Mouse (Mus musculus) natural killer cell, adult 2 months (primary cell): ENCODE measurements at regions not wholly inside any gene's neighbourhood (a gene's known extent, or its start where the extent isn't known, plus 50 kb on each side); places are given as distances from the start of the nearest gene placed in this dataset.

Experiments used
- DNase-seq, 2 experiments: peaks; one replicate each; pipeline ENCODE4 v3.0.0; 2022; ENCODE audit warnings: low spot score in 2 of 2

GRCm38 (mm10) chr2:169450801-169451200, 136.7 kb downstream of the Gm11011 start:
- DNase-seq, result no peak

DNA sequence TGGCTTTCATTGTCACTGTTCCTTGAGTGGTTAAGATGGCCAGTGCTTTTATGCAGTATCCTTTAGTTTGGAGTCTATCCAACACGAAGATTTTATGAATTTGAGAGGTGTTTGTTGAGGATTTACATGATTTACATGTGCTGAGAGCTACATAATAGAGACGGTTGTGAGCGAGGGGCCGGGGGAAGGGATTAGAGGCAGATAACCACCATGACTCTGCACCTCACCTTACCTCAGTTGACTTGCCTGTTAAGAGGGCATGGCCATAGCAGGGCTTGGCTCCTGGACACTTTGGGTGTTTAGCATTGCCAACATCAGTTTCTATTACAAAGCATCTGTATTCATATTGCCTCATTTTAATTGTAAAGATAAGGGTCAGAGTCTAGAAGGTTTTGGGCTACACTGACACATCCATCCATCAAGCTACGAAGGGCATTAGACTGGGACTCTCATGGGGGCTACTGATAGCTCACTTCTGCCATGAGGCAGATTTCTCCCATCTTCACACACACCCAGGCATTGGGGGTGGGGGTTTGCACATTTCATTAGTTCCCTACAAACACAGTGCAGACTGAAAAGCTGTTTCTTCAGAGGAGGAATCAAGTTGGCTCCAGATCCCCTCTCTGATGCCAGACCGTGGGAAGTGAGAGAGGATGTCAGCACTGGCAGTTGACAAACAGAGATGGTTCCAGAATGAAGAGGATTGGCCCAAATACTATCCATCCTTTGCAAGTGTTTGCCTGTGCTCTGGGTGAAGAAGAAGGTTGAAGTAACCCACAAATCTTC, 139.9 kb downstream of the Gm11011 start:
- DNase-seq, result no peak

DNA sequence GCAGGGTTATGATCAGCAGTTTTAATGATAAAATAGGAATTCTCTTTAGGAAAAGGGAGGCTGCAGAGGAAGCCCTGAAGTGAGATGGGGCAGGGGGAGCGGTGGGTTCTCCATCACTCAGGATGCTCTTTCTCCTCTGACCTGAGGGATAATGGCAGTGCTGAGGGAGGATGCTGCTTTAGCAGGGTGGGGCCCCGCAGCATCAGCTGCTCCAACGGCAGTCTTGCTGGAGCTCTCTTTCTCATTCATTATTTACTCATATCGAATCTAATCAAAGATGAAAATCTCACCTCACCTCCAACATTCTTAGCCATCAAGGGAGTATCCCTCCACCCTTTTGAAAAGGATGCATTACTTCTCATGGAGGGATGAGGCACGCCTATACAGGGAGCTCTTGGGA, 141.7 kb downstream of the Gm11011 start:
- DNase-seq, result no peak

- no peak for DNase-seq
Observed at GRCm38 (mm10) chr2:169445371-169445770, 142.2 kb downstream of the Gm11011 start.

GRCm38 (mm10) chr2:169443271-169443670, 144.3 kb downstream of the Gm11011 start:
- DNase-seq, result no peak

DNA sequence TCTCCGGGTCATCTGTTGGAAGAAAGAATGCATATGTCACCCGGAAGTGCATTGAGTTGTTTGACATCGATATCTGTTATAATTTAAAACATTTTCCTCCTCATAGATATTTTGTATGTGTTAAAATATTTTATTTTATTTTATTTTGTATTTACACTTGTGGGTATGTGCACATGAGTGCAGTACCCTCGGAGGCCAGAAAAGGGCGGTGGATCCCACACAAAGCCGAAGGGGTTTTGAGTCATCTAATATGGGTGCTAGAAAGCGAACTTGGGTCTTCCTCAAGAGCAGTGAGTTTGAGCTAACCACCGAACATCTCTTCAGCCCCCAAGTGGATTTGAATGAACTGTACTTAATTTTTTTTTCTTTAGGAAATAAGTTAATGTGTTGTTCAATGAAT, 156.0 kb downstream of the Gm11011 start:
- no peak for DNase-seq

GRCm38 (mm10) chr2:169429411-169429810, 158.1 kb downstream of the Gm11011 start:
- DNase-seq, result no peak

DNA sequence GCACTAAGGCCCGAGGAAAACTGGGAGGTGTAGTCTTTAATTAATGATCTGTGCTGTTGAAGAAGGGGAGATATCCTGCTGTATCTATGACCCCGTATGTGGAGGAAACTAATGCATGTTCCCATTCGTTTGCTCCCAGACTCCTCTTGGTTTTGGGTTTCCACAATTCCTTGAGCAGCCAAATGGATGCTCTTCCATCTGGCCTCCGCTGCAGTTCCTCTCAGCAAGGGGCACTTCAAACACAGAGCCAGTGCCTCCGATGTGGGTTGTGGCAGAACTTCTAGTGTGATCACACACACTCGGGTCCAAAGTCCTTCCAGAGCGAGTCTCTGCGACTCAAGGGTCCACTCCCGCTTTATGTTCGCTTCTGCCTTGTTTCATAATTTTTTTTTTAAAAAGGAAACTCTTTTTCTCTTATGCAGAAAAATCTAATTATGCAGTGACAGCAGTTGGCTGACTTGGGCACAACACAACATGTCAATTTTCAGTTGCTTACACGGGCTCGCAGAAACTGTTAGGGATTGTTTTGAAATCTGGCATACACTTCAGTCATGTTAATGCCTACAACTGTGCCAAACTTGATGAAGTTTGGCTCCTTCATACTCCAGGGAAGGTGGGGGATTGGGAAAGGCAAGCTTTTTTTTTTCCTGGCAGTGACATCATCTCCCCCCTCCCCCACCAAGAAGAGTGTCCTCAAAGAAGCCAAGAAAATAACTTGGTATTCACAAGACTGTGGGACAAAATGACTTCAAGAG, 163.2 kb downstream of the Gm11011 start:
- DNase-seq, result no peak

DNA sequence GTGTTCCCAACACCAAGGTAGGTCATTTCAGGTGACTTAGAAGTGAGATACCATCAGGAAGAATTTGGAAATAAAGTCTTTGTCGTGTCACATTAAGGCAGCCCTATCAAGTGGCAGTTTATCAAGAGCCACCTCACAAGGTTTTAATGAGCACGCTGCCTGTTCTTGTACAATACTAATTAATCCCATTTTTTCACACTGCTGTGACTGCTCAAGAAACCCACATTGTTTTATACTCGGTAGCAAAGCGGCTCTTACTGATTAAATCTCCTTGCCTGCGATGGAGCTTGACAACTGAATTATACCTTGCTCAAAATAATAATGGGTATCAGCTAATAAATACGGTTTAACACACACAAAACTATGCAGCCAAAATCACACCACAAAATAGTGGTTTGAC, 175.2 kb downstream of the Gm11011 start:
- DNase-seq, result no peak

- no peak for DNase-seq
Observed at GRCm38 (mm10) chr2:169410080-169410479, 177.5 kb downstream of the Gm11011 start.

DNA sequence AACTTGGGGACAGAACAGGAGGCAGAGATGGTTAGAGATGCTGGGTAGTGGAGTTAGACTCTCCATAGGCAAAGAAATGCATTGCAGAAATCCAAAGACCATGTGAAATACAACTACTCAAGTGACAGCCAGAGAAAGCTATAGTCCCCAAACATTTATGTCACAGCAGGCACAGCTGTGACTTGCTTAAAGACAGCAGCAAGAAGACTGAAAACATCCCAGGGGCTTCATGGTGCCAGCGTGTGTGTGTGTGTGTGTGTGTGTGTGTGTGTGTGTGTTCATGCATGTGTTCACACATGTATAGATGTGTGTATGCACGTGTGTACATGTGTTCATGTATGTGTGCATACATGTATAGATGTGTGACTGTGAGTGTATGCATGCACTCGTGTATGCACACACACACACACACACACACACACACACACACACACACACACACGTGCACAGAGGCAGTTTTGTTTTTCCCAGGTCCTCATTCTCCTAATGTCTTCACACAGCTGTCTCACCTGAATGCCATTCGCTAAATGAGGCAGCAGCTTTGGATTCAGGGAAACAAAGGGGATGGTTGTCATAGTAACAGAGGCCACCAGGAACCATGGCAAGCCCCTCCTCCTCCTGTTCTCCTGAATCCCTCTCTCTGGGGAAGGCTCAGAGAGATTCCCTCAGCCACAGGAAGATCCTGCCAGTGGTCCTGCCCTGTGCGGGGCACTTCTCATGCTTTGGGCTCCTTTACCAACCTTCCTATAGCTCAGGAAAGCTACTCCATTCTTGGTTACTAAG, 182.4 kb downstream of the Gm11011 start:
- DNase-seq, result no peak

GRCm38 (mm10) chr2:169397758-169398157, 189.8 kb downstream of the Gm11011 start:
- DNase-seq, result no peak

- DNase-seq, result no peak
Observed at GRCm38 (mm10) chr2:169397013-169397412, 190.5 kb downstream of the Gm11011 start.

- DNase-seq, result no peak
Observed at GRCm38 (mm10) chr2:169396294-169396693, 191.3 kb downstream of the Gm11011 start.

DNA sequence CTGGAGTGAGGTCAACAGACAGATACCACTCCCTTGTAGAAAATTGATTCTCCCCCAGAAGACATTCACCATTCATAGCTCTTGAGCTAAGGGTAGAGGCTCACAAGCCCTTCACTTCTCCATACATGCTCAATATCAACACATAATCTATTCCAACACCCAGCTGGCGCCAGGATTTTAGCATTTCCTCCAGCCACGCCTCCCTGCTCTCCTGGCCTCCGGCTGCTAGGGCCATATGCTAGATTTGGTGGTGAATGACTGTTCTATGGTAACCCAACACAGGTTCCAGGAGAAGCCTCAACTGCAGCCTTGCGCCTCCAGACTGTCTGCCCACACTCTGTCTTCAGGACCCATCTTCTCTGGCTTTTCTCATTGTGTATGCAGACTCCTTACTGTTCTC, 197.9 kb downstream of the Gm11011 start:
- DNase-seq, result no peak

- DNase-seq, result no peak
Observed at GRCm38 (mm10) chr2:169388569-169388968, 199.0 kb downstream of the Gm11011 start.

DNA sequence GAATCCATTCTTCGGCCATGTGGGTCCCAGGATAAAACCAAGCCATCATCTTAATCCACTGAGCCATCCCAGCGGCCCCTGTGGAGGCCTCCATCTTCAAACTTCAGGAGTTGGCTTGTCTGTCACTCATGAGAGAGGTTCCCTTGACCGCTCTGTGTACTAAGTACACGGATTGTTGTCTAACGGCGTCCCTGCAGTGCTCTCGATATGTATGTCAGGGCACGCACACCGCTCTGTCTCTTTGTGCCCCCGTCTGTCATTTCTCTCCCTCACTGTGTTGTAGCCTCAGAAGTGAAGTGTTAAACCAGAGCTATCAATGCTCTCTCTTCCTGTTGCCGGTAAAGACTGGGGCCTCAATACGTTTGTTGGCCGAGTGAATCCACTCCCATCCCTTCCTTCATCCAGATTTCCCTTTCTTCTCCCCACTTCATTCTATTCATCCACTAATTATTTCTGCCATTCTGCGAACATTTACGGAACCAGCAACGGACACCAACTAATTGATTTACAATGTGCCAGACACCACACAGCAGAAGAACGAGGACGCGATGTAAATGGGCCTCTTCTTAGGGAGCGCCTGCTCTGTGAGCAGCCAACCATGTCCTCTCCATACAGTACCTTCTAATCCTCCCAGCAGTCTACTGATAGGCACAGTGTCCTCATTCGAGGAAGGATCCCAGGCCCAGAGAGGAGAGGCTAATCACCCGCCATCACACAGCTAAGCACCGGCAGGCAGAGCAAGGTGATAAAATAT, 199.6 kb downstream of the Gm11011 start:
- DNase-seq, result no peak

GRCm38 (mm10) chr2:169383701-169384100, 203.8 kb downstream of the Gm11011 start:
- DNase-seq, result no peak

GRCm38 (mm10) chr2:169373069-169373468, 214.5 kb downstream of the Gm11011 start:
- no peak for DNase-seq

GRCm38 (mm10) chr2:169365046-169365445, 222.5 kb downstream of the Gm11011 start:
- DNase-seq, result no peak

DNA sequence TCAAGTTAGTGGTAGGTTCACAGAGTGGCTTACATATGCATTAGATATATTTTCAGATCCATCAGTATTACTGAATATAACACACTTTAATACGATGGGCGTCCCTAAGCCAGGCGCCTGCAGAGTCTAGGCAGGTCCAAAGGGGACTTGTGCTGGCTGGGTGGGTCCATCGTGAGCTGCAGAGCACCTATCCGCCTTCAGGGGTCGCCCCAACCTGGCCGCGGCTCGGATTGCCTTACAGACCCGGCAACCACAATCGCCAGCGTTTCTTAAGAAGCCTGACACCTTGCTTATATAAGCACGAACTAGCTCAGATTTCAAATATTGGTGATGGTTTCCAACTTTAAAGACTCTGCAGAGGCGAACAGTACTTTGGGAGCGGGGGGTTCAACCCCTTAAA, 227.3 kb downstream of the Gm11011 start:
- no peak for DNase-seq

GRCm38 (mm10) chr2:169357400-169357799, 230.1 kb downstream of the Gm11011 start:
- no peak for DNase-seq
